Mouse (Mus musculus): ENCODE measurements at regions not wholly inside any gene's neighbourhood (a gene's known extent, or its start where the extent isn't known, plus 50 kb on each side); places are given as distances from the start of the nearest gene placed in this dataset.

DNA sequence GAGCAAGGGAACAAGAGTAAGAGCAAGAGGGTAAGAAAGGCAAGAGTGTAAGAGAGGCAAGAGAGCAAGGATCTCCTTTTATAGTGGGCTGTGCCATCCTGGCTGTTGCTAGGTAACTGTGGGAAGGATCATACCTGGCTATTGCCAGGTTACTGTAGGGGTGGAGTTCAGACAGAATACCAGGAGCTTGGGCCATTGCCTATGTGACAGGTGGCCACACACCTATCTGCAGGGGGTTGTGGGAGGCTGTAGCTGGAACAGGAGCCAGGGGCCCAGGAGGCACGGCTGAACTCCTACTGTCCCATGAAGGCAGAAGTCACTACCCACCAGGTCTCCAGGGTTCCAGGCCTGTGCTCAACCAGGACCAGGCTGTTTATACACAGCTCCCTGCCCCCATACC, 1149.0 kb downstream of the 9330182O14Rik start:
- Histone ChIP-seq H3K4me3 (ENCODE audit: control insufficient read depth in 1 of 2, insufficient read depth in 1 of 2, low read depth in 1 of 2, low read length in 2 of 2) (no peak overlapping the region), H3K36me3 (ENCODE audit: control insufficient read depth, insufficient read depth, low read length) (no peaks in the 10 kb centered on the region), H3K27me3 (ENCODE audit: control insufficient read depth, insufficient read depth, low read length) (no peaks in the 10 kb centered on the region), H3K27ac (replicated peaks in 1 of 2; ENCODE audit: control insufficient read depth in 1 of 2, insufficient read depth in 1 of 2, low read depth in 2 of 2, low read length in 2 of 2) (no peak overlapping the region), H3K9me3 (ENCODE audit: control insufficient read depth, low read length) (no peaks in the 10 kb centered on the region), H3K9ac (ENCODE audit: low read length) (no peak overlapping the region), H3K4me1 (ENCODE audit: control insufficient read depth in 2 of 2, insufficient read depth in 2 of 2, low read length in 2 of 2) (peaks cover 0 to 2% of the 10 kb centered on the region in 2 experiments; a peak in 1 of 4 replicates), H3K4me2 (ENCODE audit: low read length) (no peak overlapping the region)
- ATAC-seq (ENCODE audit: insufficient number of reproducible peaks, insufficient read depth, low FRiP score, low read depth): no peak
- 73% methylated on average over 1 of the region's 1 CpGs for WGBS

DNA sequence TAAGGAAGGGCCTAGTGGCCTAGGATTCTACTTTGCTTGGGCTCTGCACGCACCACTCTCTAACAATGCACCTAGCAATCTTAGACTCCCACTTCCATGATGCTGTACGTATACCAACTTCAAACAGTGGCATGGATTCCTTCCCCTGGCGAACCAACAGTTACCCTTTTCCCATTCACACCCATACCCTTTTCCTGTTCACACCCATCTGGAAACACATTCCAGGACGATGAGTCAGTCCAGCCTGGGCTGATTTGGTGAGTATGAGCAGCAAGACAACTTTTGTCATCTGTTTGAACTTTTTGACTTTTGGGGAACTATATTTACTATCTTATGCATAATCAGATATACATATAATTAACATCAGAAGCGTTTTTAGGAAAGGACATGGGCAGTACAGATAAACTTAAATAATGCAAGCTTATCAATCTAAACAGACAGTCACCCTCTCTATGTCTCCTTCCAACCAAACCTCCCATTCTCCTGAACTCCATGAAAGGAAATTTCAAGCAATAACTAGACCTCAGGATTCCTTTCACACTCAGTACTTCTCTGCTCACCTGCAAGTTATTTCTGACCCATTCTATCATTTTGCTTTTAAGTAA, 1152.7 kb downstream of the 9330182O14Rik start:
- Histone ChIP-seq H3K27me3 (ENCODE audit: control insufficient read depth, insufficient read depth, low read length) (no peaks in the 10 kb centered on the region), H3K9ac (ENCODE audit: low read length) (no peak overlapping the region), H3K4me3 (ENCODE audit: control insufficient read depth in 1 of 2, insufficient read depth in 1 of 2, low read depth in 1 of 2, low read length in 2 of 2) (no peak overlapping the region), H3K36me3 (ENCODE audit: control insufficient read depth, insufficient read depth, low read length) (no peaks in the 10 kb centered on the region), H3K4me2 (ENCODE audit: low read length) (no peak overlapping the region), H3K4me1 (ENCODE audit: control insufficient read depth in 2 of 2, insufficient read depth in 2 of 2, low read length in 2 of 2) (peaks cover 0 to 2% of the 10 kb centered on the region in 2 experiments; a peak in 1 of 4 replicates), H3K9me3 (ENCODE audit: control insufficient read depth, low read length) (no peaks in the 10 kb centered on the region), H3K27ac (replicated peaks in 1 of 2; ENCODE audit: control insufficient read depth in 1 of 2, insufficient read depth in 1 of 2, low read depth in 2 of 2, low read length in 2 of 2) (no peak overlapping the region)
- ATAC-seq (ENCODE audit: insufficient number of reproducible peaks, insufficient read depth, low FRiP score, low read depth): no peak
- 43% methylated on average over 5 of the region's 5 CpGs for WGBS

DNA sequence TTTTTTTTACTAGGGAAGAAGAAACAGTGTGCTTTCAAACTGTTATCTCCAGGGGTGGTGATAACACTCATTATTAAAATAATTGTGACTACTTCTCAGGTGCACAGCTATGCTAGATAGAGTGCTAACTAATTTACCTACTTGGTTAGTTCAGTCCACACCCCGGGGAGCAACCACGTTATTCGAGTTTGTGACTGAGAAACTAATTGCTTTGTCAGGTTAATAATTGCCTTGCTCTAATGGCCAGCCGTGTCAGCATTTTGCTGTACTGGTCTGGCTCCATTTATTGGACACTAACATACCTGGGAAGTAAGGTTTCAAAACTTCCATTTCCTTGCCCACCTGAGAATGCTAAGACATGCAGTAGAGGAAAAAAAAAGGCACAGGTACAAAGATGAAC, 1163.3 kb downstream of the 9330182O14Rik start:
- no peak for ATAC-seq (ENCODE audit: insufficient number of reproducible peaks, insufficient read depth, low FRiP score, low read depth)
- no peak overlapping the region for H3K4me3 ChIP-seq (ENCODE audit: control insufficient read depth in 1 of 2, insufficient read depth in 1 of 2, low read depth in 1 of 2, low read length in 2 of 2)
- no peaks in the 10 kb centered on the region for H3K36me3 ChIP-seq (ENCODE audit: control insufficient read depth, insufficient read depth, low read length)
- 69% methylated on average over 4 of the region's 4 CpGs for WGBS
- no peaks in the 10 kb centered on the region for H3K4me1 ChIP-seq (ENCODE audit: control insufficient read depth in 2 of 2, insufficient read depth in 2 of 2, low read length in 2 of 2)
- H3K9me3 ChIP-seq (ENCODE audit: control insufficient read depth, low read length): no peaks in the 10 kb centered on the region
- no peak overlapping the region for H3K27ac ChIP-seq (replicated peaks in 1 of 2; ENCODE audit: control insufficient read depth in 1 of 2, insufficient read depth in 1 of 2, low read depth in 2 of 2, low read length in 2 of 2)
- H3K27me3 ChIP-seq (ENCODE audit: control insufficient read depth, insufficient read depth, low read length): no peaks in the 10 kb centered on the region
- H3K4me2 ChIP-seq (ENCODE audit: low read length): no peak overlapping the region
- no peak overlapping the region for H3K9ac ChIP-seq (ENCODE audit: low read length)

DNA sequence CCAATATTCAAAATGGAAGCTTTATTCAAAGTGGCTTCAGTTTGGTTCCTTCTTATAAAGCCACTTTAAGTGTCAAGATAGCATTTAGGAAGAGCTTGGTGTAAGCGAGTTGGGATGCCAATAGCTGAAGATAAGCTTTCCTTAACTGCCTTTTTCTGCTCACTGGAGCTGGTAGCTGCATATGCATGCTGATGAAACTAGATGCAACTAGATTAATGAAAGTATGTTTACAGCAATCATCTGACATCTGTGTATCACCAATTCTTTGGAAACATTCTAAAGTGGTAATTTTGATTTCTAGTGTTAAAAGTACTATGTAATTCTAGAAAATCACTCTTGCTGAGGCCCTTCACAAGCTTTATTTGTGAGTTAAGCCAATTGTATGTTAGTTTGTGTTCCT, 1172.5 kb downstream of the 9330182O14Rik start:
- Histone ChIP-seq H3K27me3 (ENCODE audit: control insufficient read depth, insufficient read depth, low read length) (no peaks in the 10 kb centered on the region), H3K4me2 (ENCODE audit: low read length) (no peak overlapping the region), H3K4me1 (ENCODE audit: control insufficient read depth in 2 of 2, insufficient read depth in 2 of 2, low read length in 2 of 2) (peaks cover 3 to 6% of the 10 kb centered on the region in 2 experiments), H3K27ac (replicated peaks in 1 of 2; ENCODE audit: control insufficient read depth in 1 of 2, insufficient read depth in 1 of 2, low read depth in 2 of 2, low read length in 2 of 2) (no peak overlapping the region), H3K36me3 (ENCODE audit: control insufficient read depth, insufficient read depth, low read length) (no peaks in the 10 kb centered on the region), H3K4me3 (ENCODE audit: control insufficient read depth in 1 of 2, insufficient read depth in 1 of 2, low read depth in 1 of 2, low read length in 2 of 2) (no peak overlapping the region), H3K9me3 (ENCODE audit: control insufficient read depth, low read length) (no peaks in the 10 kb centered on the region), H3K9ac (ENCODE audit: low read length) (no peak overlapping the region)
- ATAC-seq (ENCODE audit: insufficient number of reproducible peaks, insufficient read depth, low FRiP score, low read depth): no peak
- WGBS: 21% methylated on average over 1 of the region's 1 CpGs

DNA sequence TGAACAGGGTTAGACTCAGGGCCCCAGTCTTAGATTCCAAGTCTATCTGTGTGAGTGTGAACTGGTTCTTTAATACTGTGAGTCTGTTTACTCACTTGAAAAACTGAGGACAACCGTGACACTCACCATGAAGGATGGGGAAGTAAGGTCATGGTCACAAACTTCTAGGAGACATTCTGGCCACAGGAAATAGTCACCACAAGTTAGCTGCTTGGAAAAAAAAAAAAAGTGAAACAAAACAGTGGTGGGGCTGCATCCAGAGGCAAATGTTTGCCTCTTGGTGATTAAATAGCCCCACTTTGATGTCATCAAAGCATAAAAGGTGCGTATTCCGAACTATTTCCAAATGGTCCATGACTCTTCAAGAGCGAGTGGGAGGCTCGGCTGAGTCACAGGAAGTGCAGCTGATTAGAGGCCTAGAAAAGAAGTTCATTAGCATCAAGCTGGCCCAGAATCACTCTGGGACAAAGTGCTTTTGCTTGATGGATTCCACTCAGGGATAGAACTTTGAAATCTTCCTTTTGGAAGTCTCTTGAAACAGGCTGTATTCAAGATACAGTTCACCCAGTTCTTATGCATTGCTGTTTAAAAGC, 1177.7 kb downstream of the 9330182O14Rik start:
- no peaks in the 10 kb centered on the region for H3K36me3 ChIP-seq (ENCODE audit: control insufficient read depth, insufficient read depth, low read length)
- no peaks in the 10 kb centered on the region for H3K27me3 ChIP-seq (ENCODE audit: control insufficient read depth, insufficient read depth, low read length)
- H3K4me2 ChIP-seq (ENCODE audit: low read length): no peak overlapping the region
- H3K4me1 ChIP-seq (ENCODE audit: control insufficient read depth in 2 of 2, insufficient read depth in 2 of 2, low read length in 2 of 2): peaks cover 6 to 11% of the 10 kb centered on the region in 2 experiments
- H3K9ac ChIP-seq (ENCODE audit: low read length): no peak overlapping the region
- no peak for ATAC-seq (ENCODE audit: insufficient number of reproducible peaks, insufficient read depth, low FRiP score, low read depth)
- H3K4me3 ChIP-seq (ENCODE audit: control insufficient read depth in 1 of 2, insufficient read depth in 1 of 2, low read depth in 1 of 2, low read length in 2 of 2): no peak overlapping the region
- no peak overlapping the region for H3K27ac ChIP-seq (replicated peaks in 1 of 2; ENCODE audit: control insufficient read depth in 1 of 2, insufficient read depth in 1 of 2, low read depth in 2 of 2, low read length in 2 of 2)
- H3K9me3 ChIP-seq (ENCODE audit: control insufficient read depth, low read length): no peaks in the 10 kb centered on the region
- 43% methylated on average over 5 of the region's 5 CpGs for WGBS

DNA sequence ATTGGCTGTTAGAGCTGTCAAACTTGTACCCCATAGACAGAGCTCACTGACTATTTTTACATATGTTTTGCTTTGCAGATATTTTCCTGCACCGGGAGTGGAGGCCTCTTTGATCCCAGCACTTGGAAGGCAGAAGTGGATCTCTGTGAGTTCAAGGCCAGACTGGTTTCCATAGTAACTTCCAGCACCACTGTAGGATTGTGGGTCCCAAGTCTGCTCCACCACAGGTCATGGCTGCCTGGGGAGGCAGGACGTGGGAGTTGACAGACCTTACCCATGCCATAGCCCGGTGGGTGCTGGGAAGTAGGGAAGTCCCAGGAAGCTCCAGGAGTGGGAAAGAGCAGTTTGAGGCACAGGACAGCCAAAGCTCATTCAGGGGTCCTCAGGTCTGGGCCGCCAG, 1180.8 kb downstream of the 9330182O14Rik start:
- Histone ChIP-seq H3K4me3 (ENCODE audit: control insufficient read depth in 1 of 2, insufficient read depth in 1 of 2, low read depth in 1 of 2, low read length in 2 of 2) (no peak overlapping the region), H3K4me1 (ENCODE audit: control insufficient read depth in 2 of 2, insufficient read depth in 2 of 2, low read length in 2 of 2) (peaks cover 6 to 11% of the 10 kb centered on the region in 2 experiments), H3K4me2 (ENCODE audit: low read length) (no peak overlapping the region), H3K27me3 (ENCODE audit: control insufficient read depth, insufficient read depth, low read length) (no peaks in the 10 kb centered on the region), H3K36me3 (ENCODE audit: control insufficient read depth, insufficient read depth, low read length) (no peaks in the 10 kb centered on the region), H3K27ac (replicated peaks in 1 of 2; ENCODE audit: control insufficient read depth in 1 of 2, insufficient read depth in 1 of 2, low read depth in 2 of 2, low read length in 2 of 2) (no peak overlapping the region), H3K9me3 (ENCODE audit: control insufficient read depth, low read length) (no peaks in the 10 kb centered on the region), H3K9ac (ENCODE audit: low read length) (no peak overlapping the region)
- 60% methylated on average over 4 of the region's 4 CpGs for WGBS
- ATAC-seq (ENCODE audit: insufficient number of reproducible peaks, insufficient read depth, low FRiP score, low read depth): peak; percentile 43

DNA sequence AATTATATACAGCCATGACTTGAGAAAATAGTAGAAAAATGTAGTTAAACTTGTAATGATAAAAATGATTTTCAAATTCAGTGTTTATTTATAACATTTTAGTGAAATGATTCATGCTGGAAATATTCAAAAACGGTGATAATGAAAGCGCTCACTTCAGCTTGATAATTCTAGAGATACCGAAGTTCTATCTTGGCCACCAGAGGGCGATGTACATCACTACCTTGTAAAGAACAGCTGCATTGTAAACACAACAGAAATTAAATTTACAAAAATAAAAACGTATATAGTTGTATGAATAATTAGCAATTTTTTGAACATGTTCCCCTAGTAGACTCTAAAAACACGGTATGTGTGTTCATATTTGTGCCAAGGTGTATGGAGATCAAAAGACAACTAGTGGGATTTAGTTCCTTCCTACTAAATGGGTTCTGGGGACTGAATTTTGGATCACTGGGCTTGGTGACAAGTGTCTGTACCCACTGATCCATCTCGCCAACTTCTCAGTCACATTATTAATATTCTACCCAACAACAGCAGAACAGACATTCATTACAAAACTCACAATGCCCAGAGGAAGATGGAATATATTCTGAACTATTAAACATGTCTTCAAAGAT, 1191.6 kb downstream of the 9330182O14Rik start:
- H3K4me2 ChIP-seq (ENCODE audit: low read length): no peak overlapping the region
- ATAC-seq (ENCODE audit: insufficient number of reproducible peaks, insufficient read depth, low FRiP score, low read depth): no peak
- no peak overlapping the region for H3K4me3 ChIP-seq (ENCODE audit: control insufficient read depth in 1 of 2, insufficient read depth in 1 of 2, low read depth in 1 of 2, low read length in 2 of 2)
- WGBS: 8% methylated on average over 7 of the region's 7 CpGs
- no peaks in the 10 kb centered on the region for H3K36me3 ChIP-seq (ENCODE audit: control insufficient read depth, insufficient read depth, low read length)
- H3K9me3 ChIP-seq (ENCODE audit: control insufficient read depth, low read length): no peaks in the 10 kb centered on the region
- no peaks in the 10 kb centered on the region for H3K4me1 ChIP-seq (ENCODE audit: control insufficient read depth in 2 of 2, insufficient read depth in 2 of 2, low read length in 2 of 2)
- H3K27ac ChIP-seq (replicated peaks in 1 of 2; ENCODE audit: control insufficient read depth in 1 of 2, insufficient read depth in 1 of 2, low read depth in 2 of 2, low read length in 2 of 2): no peak overlapping the region
- H3K27me3 ChIP-seq (ENCODE audit: control insufficient read depth, insufficient read depth, low read length): no peaks in the 10 kb centered on the region
- no peak overlapping the region for H3K9ac ChIP-seq (ENCODE audit: low read length)

Data from heart, embryonic 14.5 days (tissue).